Mouse (Mus musculus) layer of hippocampus, adult 18-20 months (tissue): ENCODE results near the gene Snx18. TPM values are rescaled to one million over a fixed set of nuclear protein-coding genes. Genes with fewer than 3 reads are reported as not detected.
A peak's percentile ranks its signal among the peaks of the same experiment; 100 is the strongest.

Experiments used
- DNase-seq, 2 experiments: peaks; one replicate each; pipeline ENCODE4 v3.0.0; 2022; ENCODE audit warnings: low spot score in 2 of 2
- long read RNA-seq: library from polyadenylated mRNA; stranded (forward); transcript quantifications from one replicate; pipeline ENCODE4 v2.0.0, GENCODE M21; 2021
- total RNA-seq, 2 experiments: library from RNA; stranded (reverse); gene quantifications; 2 replicates each; pipeline ENCODE4 v1.2.3; 2021

The Snx18 gene
- total RNA-seq, result 10 to 100 TPM; 22.7 to 23.5 TPM
- long read RNA-seq, full-length matches to known transcripts, result 34 of 40 reads
- long read RNA-seq, partial matches to known transcripts, result 0 of 40 reads
- long read RNA-seq, other reads (novel, unspliced or antisense), result 6 of 40 reads

- peak; percentile 85 to 93 for DNase-seq
Measured at GRCm38 (mm10) chr13:113617891-113618823, at the start of gene Snx18. Gene Snx18, minus strand, starts transcription at chr13:113618564.

DNA sequence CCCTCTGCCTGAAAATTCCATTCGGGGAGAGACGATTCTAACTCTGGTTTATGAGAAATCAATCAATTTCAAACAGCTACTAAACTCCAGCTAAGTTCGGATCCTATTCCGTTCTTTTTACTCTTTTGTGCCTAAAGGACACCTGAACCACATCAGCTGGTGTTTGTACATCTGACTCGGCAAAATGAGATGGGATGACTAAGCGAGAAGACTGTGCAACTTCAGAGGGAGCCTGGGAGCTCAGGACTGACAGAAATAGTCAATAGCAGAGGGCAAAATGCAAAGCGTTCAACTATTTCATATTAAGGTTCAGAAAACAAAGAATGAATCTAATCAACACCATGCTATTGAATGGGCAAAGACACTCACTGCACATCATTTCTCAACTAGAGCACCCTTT is 45.5 kb upstream of the Snx18 start:
- DNase-seq, result no peak

DNA sequence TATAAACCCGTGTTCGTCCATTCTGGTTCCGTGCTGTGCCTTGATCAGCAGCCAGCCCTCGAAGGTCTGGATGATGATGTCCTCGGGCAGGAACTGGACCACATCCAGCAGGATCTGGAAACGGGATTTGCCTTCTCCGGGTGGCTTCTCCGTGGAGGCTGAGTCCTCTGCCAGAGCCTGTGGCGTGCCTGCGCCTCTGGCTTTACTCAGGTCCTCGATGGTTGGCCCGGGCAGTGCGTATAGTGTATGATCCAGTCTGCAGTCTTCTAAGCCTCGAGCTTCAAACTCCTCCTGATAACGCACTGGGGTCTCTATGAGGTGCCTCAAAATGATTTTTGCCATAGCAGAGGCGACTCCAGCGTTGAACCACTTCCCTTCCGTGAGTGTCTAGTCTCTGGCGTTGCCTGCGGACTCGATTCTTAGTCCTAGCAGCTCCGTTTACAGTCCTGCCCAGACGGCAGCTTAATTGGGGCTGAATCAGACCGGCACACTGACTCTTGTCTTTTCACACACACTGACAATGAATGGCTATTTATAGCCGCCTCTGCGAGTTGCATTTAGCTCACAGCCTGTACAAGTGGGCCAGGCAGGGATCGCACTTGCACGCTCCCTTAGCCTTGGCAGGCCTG is 44.9 kb upstream of the Snx18 start, which contains the start of gene Hspb3:
Hspb3 (minus strand) TSS at position 526 of the 629 bp plus-strand sequence.
- peak in 1 of 2 experiments; percentile 32 for DNase-seq

- peak in 1 of 2 experiments; percentile 29 for DNase-seq
Measured at GRCm38 (mm10) chr13:113661826-113662271, 43.5 kb upstream of the Snx18 start.

DNA sequence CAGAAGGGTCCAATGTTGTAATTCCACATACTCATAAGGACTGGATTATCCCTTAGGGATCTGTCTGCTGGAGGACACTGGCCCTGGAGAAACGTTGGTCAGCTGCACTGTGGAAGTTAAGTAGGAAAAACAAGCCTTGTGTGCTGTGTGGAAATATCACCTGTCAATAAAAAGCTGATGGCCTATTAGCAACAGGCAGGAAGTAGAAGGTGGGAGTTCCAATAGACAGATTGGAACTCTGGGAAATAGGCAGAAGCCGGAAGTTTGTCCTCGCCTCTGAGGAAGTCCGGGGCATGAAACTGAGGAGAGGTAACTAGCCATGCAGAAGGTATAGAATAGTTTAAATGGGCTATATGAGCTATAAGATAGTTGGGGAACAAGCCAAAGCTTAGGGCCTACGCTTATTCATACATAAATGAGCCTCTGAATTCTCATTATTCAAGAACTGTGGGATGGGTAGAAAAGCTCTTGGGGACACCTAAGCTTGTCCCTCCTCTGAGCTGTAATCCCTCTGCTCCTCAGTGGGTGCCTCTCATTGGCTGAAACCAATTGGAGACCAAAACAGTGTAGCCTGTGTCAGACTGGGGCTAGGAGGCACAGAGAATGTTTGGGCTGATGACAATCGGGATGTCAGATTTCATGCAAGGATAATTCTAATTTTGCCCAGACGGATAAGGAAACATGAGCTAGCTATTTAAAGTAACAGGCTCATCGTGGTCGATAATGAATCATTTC is 42.4 kb upstream of the Snx18 start:
- peak in 1 of 2 experiments; percentile 46 for DNase-seq

DNA sequence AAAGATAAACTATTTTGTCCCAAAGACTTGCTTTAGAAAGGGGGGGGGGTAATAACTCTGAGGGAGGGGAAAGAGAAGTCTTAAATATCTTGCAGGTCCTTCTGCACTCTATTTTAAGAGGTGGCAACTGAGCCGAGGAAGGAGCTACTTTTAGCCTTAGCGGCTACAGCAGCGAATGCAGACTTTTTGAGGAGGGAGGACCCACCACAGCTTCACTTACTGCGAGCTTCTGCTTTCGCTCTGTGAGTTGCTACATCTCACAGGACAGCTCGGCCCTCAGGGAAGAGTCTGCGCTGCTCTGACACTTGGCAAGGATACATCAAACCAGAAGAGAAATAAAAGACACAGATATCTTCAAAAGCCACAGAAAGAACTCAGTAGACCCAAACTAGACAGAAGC is 38.8 kb upstream of the Snx18 start:
- DNase-seq, result no peak

- no peak for DNase-seq
Measured at GRCm38 (mm10) chr13:113656639-113657038, 38.3 kb upstream of the Snx18 start.

DNA sequence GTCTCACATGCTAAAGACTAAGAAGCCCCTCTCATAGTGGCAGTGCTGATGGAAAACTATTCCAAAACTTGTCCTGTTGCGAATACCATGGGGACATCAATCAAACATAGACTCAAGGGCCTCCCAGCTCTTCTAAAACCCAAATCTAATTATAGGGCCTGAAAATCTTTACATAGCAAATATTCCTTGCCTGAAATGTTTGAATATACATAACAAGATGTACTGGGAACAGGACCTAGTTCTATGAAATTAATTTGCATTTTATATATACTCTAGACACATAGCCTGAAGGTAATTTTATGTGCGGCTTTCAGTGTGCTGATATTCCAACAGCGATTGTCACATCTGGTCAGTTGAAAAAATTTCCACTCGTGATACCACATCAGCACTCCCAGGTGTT is 37.1 kb upstream of the Snx18 start:
- no peak for DNase-seq

DNA sequence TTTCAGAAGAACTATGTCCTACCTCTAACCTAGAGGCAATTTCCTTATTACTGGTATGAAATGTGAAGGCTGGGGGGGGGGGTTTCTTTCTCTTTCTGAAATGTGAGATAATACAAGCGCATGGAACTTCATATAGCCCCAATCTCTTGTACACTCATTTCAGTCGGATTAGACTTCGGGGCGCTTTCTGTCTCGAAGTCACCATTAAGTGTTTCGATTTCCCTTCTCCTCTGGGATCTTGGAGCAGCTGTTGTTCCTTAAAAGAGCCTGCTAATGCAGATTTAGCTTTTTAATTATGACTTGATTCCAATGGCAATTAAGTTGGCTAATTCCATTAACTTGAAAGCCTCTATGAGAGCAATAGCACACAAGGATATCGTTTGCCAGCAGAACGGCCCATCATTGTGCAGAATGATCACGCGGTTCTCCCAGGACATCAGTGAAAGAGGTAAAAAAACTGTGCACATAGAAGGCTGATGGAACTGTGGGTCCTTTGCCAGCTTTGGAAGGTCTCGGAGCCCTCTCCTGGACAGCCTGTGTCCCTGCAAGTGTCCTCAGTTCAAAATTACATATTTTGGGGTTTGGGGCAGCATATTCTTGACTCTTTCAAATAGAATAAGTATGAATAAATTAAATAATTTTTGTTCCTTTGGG is 22.7 kb upstream of the Snx18 start:
- DNase-seq, result no peak

DNA sequence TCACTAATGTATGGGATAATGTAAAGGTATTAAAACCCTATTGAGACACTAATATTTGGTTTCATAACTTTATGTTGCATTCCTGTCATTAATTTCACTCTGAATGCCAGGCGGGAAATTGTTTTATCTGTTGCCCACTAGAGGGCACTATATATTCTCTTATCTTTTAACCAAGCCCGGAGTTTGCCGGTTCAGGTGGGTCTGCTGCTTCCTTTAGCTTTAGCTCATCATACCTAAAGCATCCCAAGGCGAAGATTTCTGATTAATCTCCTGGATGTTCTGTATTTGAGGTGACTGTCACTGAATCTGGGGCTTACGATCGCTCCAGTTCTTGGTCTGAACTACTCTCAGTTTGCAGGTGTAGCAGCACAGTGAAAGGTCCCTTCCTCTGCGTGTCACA is 20.6 kb upstream of the Snx18 start:
- DNase-seq, result peak in 1 of 2 experiments; percentile 45

DNA sequence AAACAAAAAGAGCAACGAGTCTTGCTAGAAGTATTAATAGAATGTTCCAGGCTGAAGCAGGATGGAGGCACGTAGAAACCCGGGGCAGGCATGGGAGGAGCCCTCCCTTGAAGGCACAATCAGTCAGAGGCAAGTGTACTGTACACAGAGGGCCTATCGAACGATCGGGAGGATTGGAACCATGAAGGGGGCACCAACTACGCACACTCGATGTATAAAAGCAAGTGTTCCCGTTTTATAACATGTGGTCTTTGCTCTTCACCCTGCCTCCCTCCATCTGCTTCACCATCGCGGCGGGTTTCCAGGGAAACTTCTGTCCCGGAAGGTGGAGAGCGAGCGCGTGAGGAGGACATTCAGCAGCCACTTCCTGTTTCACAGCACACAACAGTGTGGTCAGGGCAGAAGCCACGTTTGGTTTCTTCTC is 17.4 kb upstream of the Snx18 start:
- DNase-seq, result no peak

DNA sequence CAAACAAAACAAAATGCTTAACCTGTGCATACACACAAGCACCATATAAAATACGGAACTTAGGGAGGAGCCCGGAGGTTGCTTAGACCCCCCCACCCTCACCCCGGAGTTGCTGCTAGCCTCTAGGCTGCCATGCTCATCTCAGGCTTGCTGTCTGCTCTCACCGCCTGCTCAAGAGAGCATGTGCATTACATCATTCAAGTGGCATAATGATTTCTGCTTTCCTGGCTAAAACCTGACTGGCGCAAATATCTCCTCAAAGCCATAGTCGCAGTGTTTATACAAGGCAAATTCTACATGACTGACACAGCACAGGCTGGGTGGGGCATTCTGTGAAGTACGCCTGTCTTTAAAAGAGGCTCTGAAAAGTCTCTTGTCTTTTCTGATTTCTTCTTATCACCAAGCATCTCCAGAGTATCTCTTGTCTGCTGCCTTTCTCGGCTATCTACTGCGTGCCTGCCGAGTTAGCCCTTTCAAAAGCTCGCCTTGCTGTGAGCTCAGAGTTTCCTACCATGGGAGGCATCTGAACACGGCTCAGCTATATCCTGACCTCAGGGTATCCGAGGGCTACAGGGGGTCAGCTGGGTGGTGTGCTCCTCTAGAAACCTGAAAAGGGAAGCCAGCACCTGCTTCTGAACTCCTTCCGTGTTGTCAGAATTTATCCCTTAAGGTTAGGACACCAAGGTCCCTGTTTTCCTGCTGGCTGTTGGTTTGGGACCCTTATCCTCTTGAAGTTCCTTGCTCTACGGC is 16.5 kb upstream of the Snx18 start:
- no peak for DNase-seq

DNA sequence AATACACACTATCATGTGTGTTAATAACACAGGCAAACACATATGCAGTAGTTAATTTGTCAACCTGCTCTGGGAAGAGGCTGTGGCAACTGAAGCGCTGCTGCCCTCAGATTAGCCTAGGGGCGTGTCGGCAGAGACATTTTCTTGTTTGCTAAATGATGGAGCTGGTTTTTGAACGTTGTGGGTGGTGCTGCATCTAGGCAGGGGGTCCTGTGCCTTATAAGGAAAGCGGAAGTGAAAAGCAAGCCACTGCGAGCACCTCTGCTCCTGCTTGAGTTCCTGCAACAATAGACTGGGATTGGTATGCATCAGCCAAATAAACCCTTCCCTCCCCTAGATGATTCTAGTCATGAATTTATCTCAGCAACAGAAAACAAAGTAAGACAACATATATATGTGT is 14.1 kb upstream of the Snx18 start:
- DNase-seq, result no peak

DNA sequence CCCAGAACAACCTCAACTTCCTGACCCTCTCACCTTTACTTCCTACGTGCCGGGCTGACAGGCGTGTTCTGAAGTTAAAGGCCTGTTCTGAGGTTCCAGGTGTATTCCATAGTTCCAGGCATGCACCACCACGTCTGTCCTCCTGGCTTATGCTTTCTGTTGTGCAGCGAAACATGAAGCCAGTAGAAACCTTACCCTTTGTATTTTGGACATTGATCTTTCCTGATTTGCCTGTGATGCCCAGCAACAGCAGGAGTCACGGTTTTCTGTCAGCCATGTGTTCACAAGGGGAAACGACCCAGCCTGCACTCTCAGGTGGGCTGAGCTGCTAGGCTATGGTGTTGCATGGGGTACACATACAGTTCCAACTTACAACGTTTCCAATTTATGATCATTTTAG is 9.2 kb upstream of the Snx18 start:
- no peak for DNase-seq

GRCm38 (mm10) chr13:113622865-113623255 is 4.5 kb upstream of the Snx18 start:
- no peak for DNase-seq

DNA sequence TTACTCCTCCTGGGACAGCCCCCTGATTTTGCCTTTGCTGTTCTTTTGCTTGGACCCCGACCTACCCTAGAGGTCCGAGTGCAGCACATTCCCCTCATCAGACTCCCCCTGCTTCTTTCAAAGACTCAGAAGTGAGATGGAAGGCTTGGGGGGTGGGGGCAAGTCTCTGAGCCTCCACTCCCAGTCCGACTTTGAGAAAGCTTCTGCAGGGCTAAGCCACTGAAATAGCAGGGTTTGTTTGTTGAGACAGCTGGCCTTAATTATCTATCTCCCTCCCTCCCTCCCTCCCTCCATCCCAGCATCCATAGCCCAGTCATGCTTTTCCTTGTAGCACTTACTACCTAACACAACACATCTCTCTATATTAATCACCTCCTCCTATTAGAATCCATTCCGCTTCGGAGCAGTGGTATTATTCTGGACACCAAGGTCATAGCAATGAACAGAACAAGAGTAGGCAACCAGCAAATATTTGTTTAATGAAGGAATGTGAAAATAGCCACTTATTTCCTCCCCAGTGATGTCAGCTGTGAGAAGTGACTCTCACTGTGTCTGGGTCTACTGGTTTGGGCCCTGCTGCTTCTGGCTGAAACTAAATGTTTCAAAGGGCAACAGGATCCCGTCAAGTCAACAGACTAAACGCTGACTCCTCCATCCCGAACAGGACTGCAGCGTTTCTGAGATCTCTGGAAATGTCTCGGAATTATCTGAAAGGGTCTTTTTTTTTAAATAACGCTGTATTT is 3.9 kb upstream of the Snx18 start:
- no peak for DNase-seq

DNA sequence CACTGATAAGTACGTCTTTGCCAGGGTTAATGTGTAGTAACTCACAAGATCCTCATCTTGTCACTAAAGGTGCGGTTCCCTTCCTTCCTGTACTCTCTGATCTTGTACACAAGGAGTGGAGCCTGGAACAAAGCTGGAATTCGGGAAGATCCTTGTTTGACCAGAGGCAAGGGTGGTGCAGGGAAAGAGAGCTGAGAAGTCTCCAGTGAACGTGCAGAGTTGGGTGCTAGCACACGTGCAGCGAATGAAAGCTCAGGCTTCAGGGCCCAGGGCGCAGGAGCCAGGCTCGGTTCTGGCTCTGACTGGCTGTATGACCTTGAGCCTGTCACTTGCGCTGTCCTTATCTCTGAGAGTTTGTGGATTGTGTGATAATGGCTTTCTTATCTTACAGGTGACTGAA is 639 bp upstream of the Snx18 start:
- DNase-seq, result no peak

GRCm38 (mm10) chr13:113617338-113617890 is 950 bp downstream of the Snx18 start:
- peak in 1 of 2 experiments; percentile 42 for DNase-seq

DNA sequence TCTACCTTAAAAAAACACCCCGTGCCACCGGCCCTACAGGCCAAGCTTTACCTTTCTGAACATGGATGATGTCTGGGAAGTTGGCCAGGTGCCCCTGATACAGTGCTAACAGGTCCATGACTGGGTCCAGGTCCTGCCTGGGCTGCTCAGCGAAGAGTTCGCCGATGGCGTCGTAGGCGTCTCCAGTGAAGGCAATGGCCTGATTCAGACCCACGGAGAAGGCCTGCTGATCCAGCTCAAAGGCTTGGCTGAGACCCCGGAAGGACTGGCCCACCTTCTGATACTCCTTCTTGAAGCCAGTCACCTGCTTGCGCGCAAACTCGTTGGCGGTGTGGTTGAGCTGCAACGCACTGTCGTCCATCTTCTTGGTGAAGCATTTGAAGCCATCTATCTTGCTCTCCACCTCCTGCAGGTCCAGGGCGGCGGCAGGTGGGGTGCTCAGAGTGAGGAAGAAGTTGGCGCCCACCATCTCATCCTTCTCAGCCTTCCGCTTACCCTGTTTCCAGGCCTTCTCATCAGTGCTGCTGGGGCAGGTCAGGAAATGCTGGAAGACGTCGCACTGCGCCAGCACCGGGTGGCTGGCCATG is 1.5 kb downstream of the Snx18 start:
- no peak for DNase-seq
